Mouse (Mus musculus): ENCODE data around the gene Psen2. TPM values are rescaled to one million over a fixed set of nuclear protein-coding genes. Genes with fewer than 3 reads are reported as not detected.

Psen2 gene
- total RNA-seq, 1 experiment, result 13.6 TPM

DNA sequence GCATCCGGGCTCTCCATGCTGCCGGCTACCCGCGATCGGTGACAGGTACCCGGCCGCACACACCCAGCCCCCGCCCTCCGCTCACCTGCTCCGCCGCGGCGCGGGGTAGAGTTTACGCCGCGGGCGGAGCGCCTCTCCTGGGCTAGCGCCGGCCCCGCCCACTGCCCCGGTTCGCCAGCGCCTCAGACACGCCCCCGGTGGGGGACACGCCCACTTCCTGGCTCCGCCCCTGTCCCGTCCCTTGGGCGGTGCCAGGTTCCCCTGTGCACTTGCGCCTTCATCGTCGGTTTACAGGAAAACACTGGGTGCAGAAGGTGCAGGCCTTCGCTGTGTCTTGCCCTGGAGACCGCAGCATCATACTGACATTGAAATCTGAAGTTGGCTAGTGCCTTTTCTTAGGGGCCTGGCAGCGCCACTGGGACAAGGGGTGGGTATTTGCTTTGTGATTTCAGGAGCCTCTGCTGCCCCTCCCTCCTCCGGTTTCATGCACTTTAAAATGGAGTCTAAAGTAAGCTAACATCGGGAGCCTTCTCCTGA, 7.0 kb downstream of the Psen2 start:
- TF ChIP-seq ZC3H11A (IDR thresholded peaks at IDR 0.05; ENCODE audit: borderline replicate concordance, low read depth, low read length) (no peak), CHD2 (IDR thresholded peaks at IDR 0.05; ENCODE audit: low read depth, low read length) (no peak), ZNF384 (IDR thresholded peaks at IDR 0.05; ENCODE audit: low read depth, low read length) (no peak), MAFK (IDR thresholded peaks at IDR 0.05; ENCODE audit: insufficient read depth, low read depth, low read length) (no peak), HCFC1 (IDR thresholded peaks at IDR 0.05; ENCODE audit: borderline replicate concordance, insufficient read depth, low read length) (no peak)
- Histone ChIP-seq H3K36me3 (ENCODE audit: control insufficient read depth, insufficient read depth, low read length, poor library complexity, severe bottlenecking) (no peaks in the 10 kb centered on the region), H3K9ac (ENCODE audit: insufficient read depth, low read depth, low read length, poor library complexity, severe bottlenecking) (peak overlapping the region; percentile 69), H3K4me1 (ENCODE audit: control insufficient read depth in 2 of 2, insufficient read depth in 2 of 2, low read length in 2 of 2, poor library complexity in 1 of 2) (peaks cover 3 to 4% of the 10 kb centered on the region in 2 experiments; a peak in 1 of 4 replicates), H3K4me3 (ENCODE audit: insufficient read depth in 1 of 2, low read depth in 1 of 2, low read length in 2 of 2, poor library complexity in 1 of 2, severe bottlenecking in 1 of 2) (peak overlapping the region; percentile 77 to 87), H3K9me3 (ENCODE audit: control insufficient read depth, insufficient read depth, low read depth, low read length) (no peaks in the 10 kb centered on the region), H3K27ac (ENCODE audit: insufficient read depth, low read depth, low read length, poor library complexity, severe bottlenecking) (no peak overlapping the region)
- in situ Hi-C loops (cut with MboI; ENCODE audit: low sequenced_read_pairs in 2 of 2, unreplicated experiment in 2 of 2), result no loop called here
- DNase-seq (ENCODE audit: low read depth, low spot score), result peak; percentile 92

DNA sequence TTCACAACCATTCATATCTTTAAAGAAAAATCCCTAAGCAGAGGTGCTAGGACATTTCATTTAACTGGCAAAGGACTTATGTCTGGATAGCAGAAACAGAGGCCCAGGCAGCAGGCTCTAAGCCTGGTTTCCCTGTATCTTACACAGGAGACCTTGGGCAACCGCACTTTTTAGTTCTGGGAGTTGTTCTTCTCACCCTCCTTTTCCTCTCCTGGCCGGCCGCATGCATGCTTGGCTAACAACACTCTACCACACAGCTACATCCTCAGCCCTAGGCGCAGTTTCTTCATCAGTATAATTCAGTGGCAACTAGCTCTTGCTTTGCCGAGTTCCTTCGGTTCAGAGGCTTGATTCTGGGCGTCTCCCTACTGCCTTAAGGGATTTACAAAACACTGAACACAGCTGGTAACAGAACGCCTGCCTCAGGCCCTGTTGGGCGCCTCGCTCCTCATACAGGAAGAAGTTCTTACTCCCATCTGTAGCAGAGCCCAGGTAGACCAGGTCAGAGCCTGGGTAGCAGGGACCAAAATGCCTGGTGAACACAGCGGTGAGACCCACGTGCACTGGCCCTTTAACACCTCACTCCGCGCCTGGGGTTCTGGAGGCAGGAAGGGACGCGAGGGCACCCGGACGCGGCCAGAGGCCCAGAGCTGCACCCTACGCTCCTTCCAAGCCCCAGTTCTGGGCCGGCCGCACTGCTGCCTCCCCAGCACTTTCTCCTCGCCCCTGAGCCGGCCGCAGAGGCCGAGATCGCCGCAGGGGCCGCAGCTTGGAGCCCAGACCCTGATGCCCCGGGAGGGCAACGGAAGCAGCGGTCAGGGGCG, 7.7 kb downstream of the Psen2 start:
- DNase-seq (ENCODE audit: low read depth, low spot score), result peak; percentile 30
- Histone ChIP-seq H3K4me3 (ENCODE audit: insufficient read depth in 1 of 2, low read depth in 1 of 2, low read length in 2 of 2, poor library complexity in 1 of 2, severe bottlenecking in 1 of 2) (peak overlapping the region; percentile 74 to 77), H3K4me1 (ENCODE audit: control insufficient read depth in 2 of 2, insufficient read depth in 2 of 2, low read length in 2 of 2, poor library complexity in 1 of 2) (peaks cover 4 to 5% of the 10 kb centered on the region in 2 experiments; a peak in 2 of 4 replicates), H3K9me3 (ENCODE audit: control insufficient read depth, insufficient read depth, low read depth, low read length) (no peaks in the 10 kb centered on the region), H3K9ac (ENCODE audit: insufficient read depth, low read depth, low read length, poor library complexity, severe bottlenecking) (peak overlapping the region; percentile 69), H3K27ac (ENCODE audit: insufficient read depth, low read depth, low read length, poor library complexity, severe bottlenecking) (no peak overlapping the region), H3K36me3 (ENCODE audit: control insufficient read depth, insufficient read depth, low read length, poor library complexity, severe bottlenecking) (no peaks in the 10 kb centered on the region)
- TF ChIP-seq ZNF384 (IDR thresholded peaks at IDR 0.05; ENCODE audit: low read depth, low read length) (no peak), ZC3H11A (IDR thresholded peaks at IDR 0.05; ENCODE audit: borderline replicate concordance, low read depth, low read length) (no peak), MAFK (IDR thresholded peaks at IDR 0.05; ENCODE audit: insufficient read depth, low read depth, low read length) (no peak), CHD2 (IDR thresholded peaks at IDR 0.05; ENCODE audit: low read depth, low read length) (no peak), HCFC1 (IDR thresholded peaks at IDR 0.05; ENCODE audit: borderline replicate concordance, insufficient read depth, low read length) (no peak)
- in situ Hi-C loops (cut with MboI; ENCODE audit: low sequenced_read_pairs in 2 of 2, unreplicated experiment in 2 of 2), result no loop called here

DNA sequence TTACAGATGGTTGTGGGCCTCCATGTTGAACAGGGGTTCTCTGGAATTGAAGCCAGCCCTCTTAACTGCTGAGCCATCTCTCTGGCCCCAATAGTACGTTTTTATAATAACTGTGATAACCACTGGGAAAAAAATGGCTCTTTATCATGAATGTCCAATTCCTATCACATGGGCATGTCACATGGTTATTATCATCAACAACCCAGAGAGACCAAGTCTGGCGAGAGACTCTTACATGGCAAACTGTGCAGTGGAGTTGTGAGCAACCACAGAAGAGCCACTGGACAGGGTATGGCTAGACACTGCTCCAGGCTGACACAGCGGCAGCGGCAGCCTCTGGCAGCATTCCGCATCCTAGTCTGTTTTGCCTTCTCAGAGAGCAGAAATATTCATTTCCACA, 8.9 kb downstream of the Psen2 start:
- H3K9ac ChIP-seq (ENCODE audit: insufficient read depth, low read depth, low read length, poor library complexity, severe bottlenecking), result no peak overlapping the region
- H3K36me3 ChIP-seq (ENCODE audit: control insufficient read depth, insufficient read depth, low read length, poor library complexity, severe bottlenecking), result no peaks in the 10 kb centered on the region
- H3K27ac ChIP-seq (ENCODE audit: insufficient read depth, low read depth, low read length, poor library complexity, severe bottlenecking), result no peak overlapping the region
- peaks cover 7% of the 10 kb centered on the region in 2 experiments; a peak in 3 of 4 replicates for H3K4me1 ChIP-seq (ENCODE audit: control insufficient read depth in 2 of 2, insufficient read depth in 2 of 2, low read length in 2 of 2, poor library complexity in 1 of 2)
- DNase-seq (ENCODE audit: low read depth, low spot score), result no peak
- no peak overlapping the region for H3K4me3 ChIP-seq (ENCODE audit: insufficient read depth in 1 of 2, low read depth in 1 of 2, low read length in 2 of 2, poor library complexity in 1 of 2, severe bottlenecking in 1 of 2)
- no peak for TF ChIP-seq HCFC1 (IDR thresholded peaks at IDR 0.05; ENCODE audit: borderline replicate concordance, insufficient read depth, low read length)
- no peaks in the 10 kb centered on the region for H3K9me3 ChIP-seq (ENCODE audit: control insufficient read depth, insufficient read depth, low read depth, low read length)
- in situ Hi-C loops (cut with MboI; ENCODE audit: low sequenced_read_pairs in 2 of 2, unreplicated experiment in 2 of 2), result no loop called here

DNA sequence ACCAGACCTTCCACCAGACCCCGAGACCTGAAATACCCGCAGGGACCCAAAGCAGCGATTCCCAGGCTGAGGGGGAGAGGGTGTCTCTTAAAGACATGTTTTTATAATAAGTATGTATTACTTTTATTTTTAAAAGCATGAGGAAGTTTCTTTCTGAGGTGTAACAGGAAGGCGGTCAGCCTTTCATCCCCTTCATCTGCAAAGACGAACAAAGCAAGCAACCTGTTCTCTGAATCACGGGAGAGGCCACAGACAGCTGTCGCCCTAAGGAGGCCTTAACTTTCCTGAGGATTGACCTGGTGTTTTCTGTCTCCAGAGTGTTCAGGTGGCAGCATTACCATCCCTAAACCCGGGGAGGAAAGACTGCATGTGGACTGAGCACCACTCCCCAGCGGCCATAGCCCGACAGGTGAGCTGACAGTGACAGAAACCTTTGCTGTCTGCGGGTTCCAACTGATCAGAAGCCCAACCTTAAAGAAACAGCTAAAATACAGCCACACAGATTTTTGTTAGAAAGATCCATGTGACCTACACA, 10.5 kb downstream of the Psen2 start:
- no peak overlapping the region for H3K4me3 ChIP-seq (ENCODE audit: insufficient read depth in 1 of 2, low read depth in 1 of 2, low read length in 2 of 2, poor library complexity in 1 of 2, severe bottlenecking in 1 of 2)
- TF ChIP-seq ZNF384 (IDR thresholded peaks at IDR 0.05; ENCODE audit: low read depth, low read length) (no peak), HCFC1 (IDR thresholded peaks at IDR 0.05; ENCODE audit: borderline replicate concordance, insufficient read depth, low read length) (no peak), MAFK (IDR thresholded peaks at IDR 0.05; ENCODE audit: insufficient read depth, low read depth, low read length) (no peak), CHD2 (IDR thresholded peaks at IDR 0.05; ENCODE audit: low read depth, low read length) (no peak), ZC3H11A (IDR thresholded peaks at IDR 0.05; ENCODE audit: borderline replicate concordance, low read depth, low read length) (no peak)
- H3K9ac ChIP-seq (ENCODE audit: insufficient read depth, low read depth, low read length, poor library complexity, severe bottlenecking), result no peak overlapping the region
- no peaks in the 10 kb centered on the region for H3K36me3 ChIP-seq (ENCODE audit: control insufficient read depth, insufficient read depth, low read length, poor library complexity, severe bottlenecking)
- peaks cover 7% of the 10 kb centered on the region in 2 experiments; a peak in 3 of 4 replicates for H3K4me1 ChIP-seq (ENCODE audit: control insufficient read depth in 2 of 2, insufficient read depth in 2 of 2, low read length in 2 of 2, poor library complexity in 1 of 2)
- H3K27ac ChIP-seq (ENCODE audit: insufficient read depth, low read depth, low read length, poor library complexity, severe bottlenecking), result no peak overlapping the region
- in situ Hi-C loops (cut with MboI; ENCODE audit: low sequenced_read_pairs in 2 of 2, unreplicated experiment in 2 of 2), result no loop called here
- no peak for DNase-seq (ENCODE audit: low read depth, low spot score)
- no peaks in the 10 kb centered on the region for H3K9me3 ChIP-seq (ENCODE audit: control insufficient read depth, insufficient read depth, low read depth, low read length)

Data from ES-E14 (cell line).